Mouse (Mus musculus) midbrain, embryonic 11.5 days (tissue): ENCODE results near the gene Nmnat3. TPM values are rescaled to one million over a fixed set of nuclear protein-coding genes. Genes with fewer than 3 reads are reported as not detected.
A peak's percentile ranks its signal among the peaks of the same experiment; 100 is the strongest.

ENCODE experiments used
- ATAC-seq: fragments of 200-750 bp; cut with Nextera tagmentation; 2 replicates; pipeline ENCODE4 v1.8.0; 2017; ENCODE audit warnings: moderate TSS enrichment, moderate library complexity; ENCODE audit not compliant: low FRiP score
- DNase-seq: peaks from one replicate; pipeline ENCODE4 v3.0.0; 2015; ENCODE audit warnings: low spot score; ENCODE audit errors: missing footprints
- H3K27ac ChIP-seq: fragments of 300-500 bp; sonication (generic); 2 replicates; pipeline ENCODE4 v1.5.1; 2014; ENCODE audit warnings: low read depth, low read length
- H3K27me3 ChIP-seq: fragments of 300-500 bp; sonication (generic); 2 replicates; pipeline ENCODE4 v1.6.1; 2014; ENCODE audit warnings: mild to moderate bottlenecking, low read length, moderate library complexity, mixed read lengths; ENCODE audit not compliant: control insufficient read depth, insufficient read depth
- H3K36me3 ChIP-seq: fragments of 300-500 bp; sonication (generic); 2 replicates; pipeline ENCODE4 v1.6.1; 2014; ENCODE audit warnings: mild to moderate bottlenecking, low read length, moderate library complexity, mixed read lengths; ENCODE audit not compliant: control insufficient read depth, insufficient read depth
- H3K4me1 ChIP-seq: fragments of 300-500 bp; sonication (generic); 2 replicates; pipeline ENCODE4 v1.6.1; 2014; ENCODE audit warnings: low read length; ENCODE audit not compliant: control insufficient read depth, insufficient read depth
- H3K4me2 ChIP-seq: fragments of 300-500 bp; sonication (generic); 2 replicates; pipeline ENCODE4 v1.6.1; 2014; ENCODE audit warnings: mild to moderate bottlenecking, moderate library complexity
- H3K4me3 ChIP-seq: fragments of 300-500 bp; sonication (generic); 2 replicates; pipeline ENCODE4 v1.5.1; 2014; ENCODE audit warnings: low read depth, low read length
- H3K9ac ChIP-seq: fragments of 300-500 bp; sonication (generic); 2 replicates; pipeline ENCODE4 v1.6.1; 2014; ENCODE audit warnings: low read length
- H3K9me3 ChIP-seq: fragments of 300-500 bp; sonication (generic); 2 replicates; pipeline ENCODE4 v1.6.1; 2016; ENCODE audit warnings: low read length; ENCODE audit not compliant: control insufficient read depth
- WGBS: fragments of 180-500 bp; shearing (Covaris S2); extraction: QIAGEN DNeasy Blood & Tissue Kit; methylation state at CpG from one replicate; pipeline ENCODE4 v1.1.7; 2014; 5-methylcytosine and 5-hydroxymethylcytosine counted together
- polyA plus RNA-seq: library from polyadenylated mRNA; unstranded; fragments of >200 nt; fragmentation: Nextera tagmentation; extraction: Ambion mirVana; gene quantifications from 2 replicates; pipeline ENCODE4 v1.2.1, GENCODE M21; 2014

Gene Nmnat3
- polyA plus RNA-seq, 1 experiment from 2014 or later, result 3.2 TPM

- Histone ChIP-seq H3K4me1 (no peaks in the 10 kb centered on the region), H3K4me2 (no peak overlapping the region), H3K36me3 (no peaks in the 10 kb centered on the region), H3K9ac (no peak overlapping the region), H3K27me3 (no peaks in the 10 kb centered on the region), H3K9me3 (no peaks in the 10 kb centered on the region), H3K4me3 (no peak overlapping the region), H3K27ac (no peak overlapping the region)
- ATAC-seq (no peak), DNase-seq (no peak)
- WGBS, result 49% methylated on average over 7 of the region's 7 CpGs
These were observed 130.7 kb downstream of the Nmnat3 start for GRCm38 (mm10) chr9:98417919-98418318.

- Histone ChIP-seq H3K27ac (no peak overlapping the region), H3K4me2 (no peak overlapping the region), H3K36me3 (no peaks in the 10 kb centered on the region), H3K9me3 (no peaks in the 10 kb centered on the region), H3K4me1 (no peaks in the 10 kb centered on the region), H3K9ac (no peak overlapping the region), H3K4me3 (no peak overlapping the region), H3K27me3 (no peaks in the 10 kb centered on the region)
- DNase-seq (no peak), ATAC-seq (no peak)
- 89% methylated on average over 3 of the region's 3 CpGs for WGBS
These were observed 131.1 kb downstream of the Nmnat3 start for GRCm38 (mm10) chr9:98418346-98418745.

- no peak for ATAC-seq
- Histone ChIP-seq H3K9ac (no peak overlapping the region), H3K9me3 (no peaks in the 10 kb centered on the region), H3K36me3 (no peaks in the 10 kb centered on the region), H3K27me3 (no peaks in the 10 kb centered on the region; the same call in 1 of the 2 replicates), H3K4me1 (peaks cover 3% of the 10 kb centered on the region; the same call in 1 of the 2 replicates), H3K4me3 (no peak overlapping the region), H3K27ac (no peak overlapping the region), H3K4me2 (no peak overlapping the region)
- no peak for DNase-seq
- WGBS, result 94% methylated on average over 1 of the region's 1 CpGs
These were observed 133.4 kb downstream of the Nmnat3 start for GRCm38 (mm10) chr9:98420666-98421065.

GRCm38 (mm10) chr9:98421903-98422302 is 134.7 kb downstream of the Nmnat3 start:
- Histone ChIP-seq H3K27ac (no peak overlapping the region), H3K9ac (no peak overlapping the region), H3K4me2 (no peak overlapping the region), H3K36me3 (no peaks in the 10 kb centered on the region), H3K4me1 (peaks cover 3% of the 10 kb centered on the region; the same call in 1 of the 2 replicates), H3K4me3 (no peak overlapping the region), H3K9me3 (no peaks in the 10 kb centered on the region), H3K27me3 (no peaks in the 10 kb centered on the region; the same call in 1 of the 2 replicates)
- ATAC-seq, result no peak
- WGBS, result 64% methylated on average over 3 of the region's 3 CpGs
- no peak for DNase-seq

GRCm38 (mm10) chr9:98422656-98423055 is 135.4 kb downstream of the Nmnat3 start, which contains the start of gene Rbp1:
Rbp1 (plus strand) TSS chr9:98422961.
- H3K9me3 ChIP-seq, result no peaks in the 10 kb centered on the region
- no peak within 1 kb of the TSS for H3K4me2 ChIP-seq
- H3K4me3 ChIP-seq, result no peak within 1 kb of the TSS
- DNase-seq (no peak), ATAC-seq (no peak)
- H3K27me3 ChIP-seq, result no peaks in the 10 kb centered on the region; the same call in 1 of the 2 replicates
- H3K36me3 ChIP-seq, result no peaks in the 10 kb centered on the region
- no peak within 1 kb of the TSS for H3K27ac ChIP-seq
- H3K9ac ChIP-seq, result no peak within 1 kb of the TSS
- WGBS, result 86% methylated on average over 5 of the region's 5 CpGs
- H3K4me1 ChIP-seq, result peaks cover 3% of the 10 kb centered on the region; the same call in 1 of the 2 replicates

- Histone ChIP-seq H3K9me3 (no peaks in the 10 kb centered on the region), H3K4me1 (peaks cover 3% of the 10 kb centered on the region; the same call in 1 of the 2 replicates), H3K4me3 (no peak overlapping the region), H3K27ac (no peak overlapping the region), H3K9ac (no peak overlapping the region), H3K36me3 (no peaks in the 10 kb centered on the region), H3K4me2 (no peak overlapping the region), H3K27me3 (no peaks in the 10 kb centered on the region; the same call in 1 of the 2 replicates)
- WGBS, result 11% methylated on average over 4 of the region's 4 CpGs
- no peak for DNase-seq
- no peak for ATAC-seq
These were observed 136.5 kb downstream of the Nmnat3 start for GRCm38 (mm10) chr9:98423691-98424090.

- H3K9me3 ChIP-seq, result no peaks in the 10 kb centered on the region
- peak; percentile 91 for DNase-seq
These were observed 137.1 kb downstream of the Nmnat3 start for GRCm38 (mm10) chr9:98424291-98424690.

GRCm38 (mm10) chr9:98424725-98425210 is 137.5 kb downstream of the Nmnat3 start:
- WGBS, result under 1% methylated on average over 33 of the region's 42 CpGs
- Histone ChIP-seq H3K9me3 (no peaks in the 10 kb centered on the region), H3K4me2 (peak overlapping the region; percentile 77), H3K4me3 (peak overlapping the region; percentile 49), H3K9ac (peak overlapping the region; percentile 62), H3K27ac (no peak overlapping the region), H3K27me3 (no peaks in the 10 kb centered on the region; the same call in 1 of the 2 replicates), H3K4me1 (peaks cover 7% of the 10 kb centered on the region; the same call in 1 of the 2 replicates), H3K36me3 (no peaks in the 10 kb centered on the region)
- DNase-seq, result peak; percentile 94
- peak; percentile 80 for ATAC-seq

More at GRCm38 (mm10) chr9:98424291-98424690, 137.1 kb downstream of the Nmnat3 start:
- H3K4me1 ChIP-seq, result peaks cover 3% of the 10 kb centered on the region; the same call in 1 of the 2 replicates
- H3K27ac ChIP-seq, result no peak overlapping the region
- H3K27me3 ChIP-seq, result no peaks in the 10 kb centered on the region; the same call in 1 of the 2 replicates
- peak overlapping the region; percentile 62 for H3K9ac ChIP-seq
- no peaks in the 10 kb centered on the region for H3K36me3 ChIP-seq
- 5% methylated on average over 8 of the region's 8 CpGs for WGBS
- no peak; the same call in 1 of the 2 replicates for ATAC-seq
- peak overlapping the region; percentile 77 for H3K4me2 ChIP-seq
- H3K4me3 ChIP-seq, result peak overlapping the region; percentile 49

GRCm38 (mm10) chr9:98425351-98425880 is 138.2 kb downstream of the Nmnat3 start:
- Histone ChIP-seq H3K9ac (peak overlapping the region; percentile 24; the same call in 1 of the 2 replicates), H3K4me1 (peaks cover 10% of the 10 kb centered on the region; the same call in 1 of the 2 replicates), H3K27me3 (no peaks in the 10 kb centered on the region; the same call in 1 of the 2 replicates), H3K4me3 (peak overlapping the region; percentile 49), H3K27ac (no peak overlapping the region), H3K4me2 (peak overlapping the region; percentile 77), H3K9me3 (no peaks in the 10 kb centered on the region), H3K36me3 (no peaks in the 10 kb centered on the region)
- peak; percentile 90 for DNase-seq
- no peak for ATAC-seq
- WGBS, result 6% methylated on average over 19 of the region's 19 CpGs
